Mouse (Mus musculus) intestine, embryonic 14.5 days (tissue): ENCODE data around the gene Mesd. TPM values are rescaled to one million over a fixed set of nuclear protein-coding genes. Genes with fewer than 3 reads are reported as not detected.

ENCODE experiments used
- ATAC-seq: fragments of 200-750 bp; cut with Nextera tagmentation; replicated peaks from 2 replicates; pipeline ENCODE4 v1.8.0; 2017; ENCODE audit warnings: low read depth, moderate number of reproducible peaks, moderate TSS enrichment, moderate library complexity; ENCODE audit not compliant: low FRiP score, low TSS enrichment
- DNase-seq: peaks from one replicate; pipeline ENCODE4 v3.0.0-alpha.2; 2018; ENCODE audit warnings: low spot score
- H3K27ac ChIP-seq: fragments of 300-500 bp; sonication (generic); 2 replicates; pipeline ENCODE4 v1.5.1; 2014; ENCODE audit warnings: low read depth, mild to moderate bottlenecking, control low read depth
- H3K27me3 ChIP-seq: fragments of 300-500 bp; sonication (generic); replicated peaks from 2 replicates; pipeline ENCODE4 v1.6.1; 2014; ENCODE audit warnings: low read length, control low read depth; ENCODE audit not compliant: control insufficient read depth, insufficient read depth
- H3K36me3 ChIP-seq: fragments of 300-500 bp; sonication (generic); 2 replicates; pipeline ENCODE4 v1.6.1; 2014; ENCODE audit warnings: low read length, control low read depth; ENCODE audit not compliant: control insufficient read depth, insufficient read depth
- H3K4me1 ChIP-seq: fragments of 300-500 bp; sonication (generic); replicated peaks from 2 replicates; pipeline ENCODE4 v1.6.1; 2014; ENCODE audit warnings: low read length, control low read depth, mixed read lengths; ENCODE audit not compliant: control insufficient read depth, insufficient read depth
- H3K4me2 ChIP-seq: fragments of 300-500 bp; sonication (generic); 2 replicates; pipeline ENCODE4 v1.6.1; 2014; ENCODE audit warnings: low read length
- H3K4me3 ChIP-seq: fragments of 300-500 bp; sonication (generic); 2 replicates; pipeline ENCODE4 v1.5.1; 2014; ENCODE audit warnings: low read depth, low read length, control low read depth, mixed read lengths
- H3K9ac ChIP-seq: fragments of 300-500 bp; sonication (generic); 2 replicates; pipeline ENCODE4 v1.6.1; 2014; ENCODE audit warnings: mild to moderate bottlenecking, low read length
- H3K9me3 ChIP-seq: fragments of 300-500 bp; sonication (generic); 2 replicates; pipeline ENCODE4 v1.6.1; 2016; ENCODE audit warnings: low read length, control low read depth; ENCODE audit not compliant: control insufficient read depth
- WGBS: fragments of 180-500 bp; shearing (Covaris S2); extraction: QIAGEN DNeasy Blood & Tissue Kit; methylation state at CpG from one replicate; pipeline ENCODE4 v1.1.7; 2014; 5-methylcytosine and 5-hydroxymethylcytosine counted together
- polyA plus RNA-seq: library from polyadenylated mRNA; unstranded; fragments of >200 nt; fragmentation: Nextera tagmentation; extraction: Ambion mirVana; gene quantifications from 2 replicates; pipeline ENCODE4 v1.2.1, GENCODE M21; 2014

Gene Mesd
- polyA plus RNA-seq, 1 experiment from 2014 or later, result 84.5 TPM

DNA sequence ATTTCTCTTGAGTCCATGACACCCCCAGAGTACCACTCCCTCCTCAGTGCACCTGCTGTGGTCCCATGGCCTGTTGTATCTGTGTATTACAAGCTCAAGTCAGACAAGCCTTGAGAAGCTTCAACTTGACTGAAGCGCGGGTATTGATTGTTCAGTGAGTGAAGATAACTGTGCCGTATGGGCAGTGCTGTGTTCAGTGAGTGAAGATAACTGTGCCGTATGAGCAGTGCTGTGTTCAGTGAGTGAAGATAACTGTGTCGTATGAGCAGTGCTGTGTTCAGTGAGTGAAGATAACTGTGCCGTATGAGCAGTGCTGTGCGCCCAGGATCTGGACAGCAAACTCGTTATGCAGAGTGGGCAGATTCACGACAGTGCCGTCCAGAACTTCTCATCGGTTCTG, 14.0 kb downstream of the Mesd start:
- no peak for DNase-seq
- H3K27me3 ChIP-seq, result no peaks in the 10 kb centered on the region
- no peak overlapping the region for H3K4me3 ChIP-seq
- WGBS, result 91% methylated on average over 11 of the region's 11 CpGs
- peaks cover 64% of the 10 kb centered on the region for H3K36me3 ChIP-seq
- H3K4me1 ChIP-seq, result peaks cover 13% of the 10 kb centered on the region
- no peak overlapping the region for H3K4me2 ChIP-seq
- no peaks in the 10 kb centered on the region for H3K9me3 ChIP-seq
- ATAC-seq, result no peak
- H3K27ac ChIP-seq, result no peak overlapping the region
- H3K9ac ChIP-seq, result no peak overlapping the region

- DNase-seq (no peak), ATAC-seq (no peak)
- H3K27ac ChIP-seq, result no peak overlapping the region
- no peak overlapping the region for H3K9ac ChIP-seq
- peaks cover 60% of the 10 kb centered on the region for H3K36me3 ChIP-seq
- no peaks in the 10 kb centered on the region for H3K4me1 ChIP-seq
- H3K27me3 ChIP-seq, result no peaks in the 10 kb centered on the region
- WGBS, result 80% methylated on average over 3 of the region's 3 CpGs
- no peak overlapping the region for H3K4me3 ChIP-seq
- H3K9me3 ChIP-seq, result no peaks in the 10 kb centered on the region
- no peak overlapping the region for H3K4me2 ChIP-seq
Observed at GRCm38 (mm10) chr7:83900519-83900918, 16.3 kb downstream of the Mesd start.

- DNase-seq, result no peak
- no peaks in the 10 kb centered on the region for H3K27me3 ChIP-seq
- ATAC-seq, result no peak
- H3K4me3 ChIP-seq, result no peak overlapping the region
- H3K9me3 ChIP-seq, result peaks cover 6% of the 10 kb centered on the region; the same call in 1 of the 2 replicates
- H3K36me3 ChIP-seq, result peaks cover 51% of the 10 kb centered on the region
- 79% methylated on average over 4 of the region's 4 CpGs for WGBS
- H3K9ac ChIP-seq, result no peak overlapping the region
- no peak overlapping the region for H3K4me2 ChIP-seq
- no peak overlapping the region for H3K27ac ChIP-seq
- no peaks in the 10 kb centered on the region for H3K4me1 ChIP-seq
Observed at GRCm38 (mm10) chr7:83901425-83901824, 17.2 kb downstream of the Mesd start.

DNA sequence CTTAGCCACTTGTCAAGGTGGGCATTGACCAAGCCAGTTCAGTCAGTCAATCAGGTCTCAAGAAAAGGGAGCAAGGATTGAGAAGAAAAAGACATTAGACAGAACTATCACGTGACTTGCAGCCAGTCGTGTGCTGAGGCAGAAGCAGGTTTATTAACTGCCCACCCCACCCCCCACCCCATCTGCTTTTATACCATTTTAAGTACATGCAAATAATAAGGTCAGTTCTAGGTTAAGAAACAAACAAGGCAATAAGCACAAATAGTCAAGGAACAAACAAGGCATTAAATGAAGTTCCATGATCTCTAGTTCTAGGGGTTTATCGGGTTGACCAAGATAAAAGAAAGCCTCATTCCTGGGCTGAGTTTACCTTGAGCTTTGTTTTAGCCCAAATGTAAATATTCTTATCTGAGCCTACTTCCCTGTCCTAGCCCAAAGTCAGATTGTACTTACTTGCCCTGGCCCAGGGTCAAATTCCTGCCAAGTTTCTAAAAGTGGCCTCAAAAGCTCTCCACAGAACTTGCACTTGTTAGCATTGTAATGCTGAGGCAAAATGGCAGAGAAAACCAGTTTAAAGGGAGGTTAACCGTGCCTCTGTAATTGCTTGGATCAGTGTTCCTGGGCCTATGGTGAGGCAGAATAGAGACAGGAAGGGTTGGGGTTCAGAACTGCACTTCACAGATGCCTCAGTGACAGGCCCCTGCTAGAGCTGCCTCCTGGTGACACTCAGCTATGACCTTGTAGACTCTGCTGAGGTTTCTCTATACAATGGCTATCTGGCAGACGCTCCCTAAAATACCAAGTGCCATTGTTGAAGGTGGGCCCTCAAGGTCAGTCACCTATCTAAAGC, 18.3 kb downstream of the Mesd start:
- ATAC-seq (no peak), DNase-seq (no peak)
- Histone ChIP-seq H3K4me3 (no peak overlapping the region), H3K27ac (no peak overlapping the region), H3K9me3 (peaks cover 6% of the 10 kb centered on the region; the same call in 1 of the 2 replicates), H3K4me1 (no peaks in the 10 kb centered on the region), H3K4me2 (no peak overlapping the region), H3K9ac (no peak overlapping the region), H3K27me3 (no peaks in the 10 kb centered on the region), H3K36me3 (peaks cover 43% of the 10 kb centered on the region)
- WGBS, result 53% methylated on average over 5 of the region's 5 CpGs

DNA sequence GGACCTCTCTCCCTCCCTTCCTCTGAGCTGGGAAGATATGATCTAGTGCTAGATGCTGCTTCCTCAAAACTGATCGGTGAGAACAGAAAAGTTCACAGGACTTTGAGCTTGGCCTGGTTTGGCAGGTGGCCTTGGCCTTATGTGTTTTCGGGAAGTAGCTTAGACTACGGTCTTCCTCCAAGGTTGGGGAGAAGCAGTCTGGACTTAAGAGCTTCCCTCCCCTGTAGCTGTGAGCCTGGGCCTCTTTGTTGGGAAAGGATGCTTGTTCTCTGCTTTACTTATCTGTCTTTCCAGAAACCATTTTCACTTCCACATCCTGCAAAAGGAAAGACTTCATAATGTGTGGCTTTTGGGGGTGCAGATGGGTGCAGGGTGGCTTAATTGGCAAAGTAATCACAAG, 20.6 kb downstream of the Mesd start:
- Histone ChIP-seq H3K27ac (no peak overlapping the region), H3K9me3 (peaks cover 6% of the 10 kb centered on the region; the same call in 1 of the 2 replicates), H3K9ac (no peak overlapping the region), H3K4me3 (no peak overlapping the region), H3K4me1 (no peaks in the 10 kb centered on the region), H3K4me2 (no peak overlapping the region), H3K27me3 (no peaks in the 10 kb centered on the region), H3K36me3 (peaks cover 20% of the 10 kb centered on the region)
- ATAC-seq (no peak), DNase-seq (no peak)
- WGBS, result 94% methylated on average over 3 of the region's 3 CpGs

DNA sequence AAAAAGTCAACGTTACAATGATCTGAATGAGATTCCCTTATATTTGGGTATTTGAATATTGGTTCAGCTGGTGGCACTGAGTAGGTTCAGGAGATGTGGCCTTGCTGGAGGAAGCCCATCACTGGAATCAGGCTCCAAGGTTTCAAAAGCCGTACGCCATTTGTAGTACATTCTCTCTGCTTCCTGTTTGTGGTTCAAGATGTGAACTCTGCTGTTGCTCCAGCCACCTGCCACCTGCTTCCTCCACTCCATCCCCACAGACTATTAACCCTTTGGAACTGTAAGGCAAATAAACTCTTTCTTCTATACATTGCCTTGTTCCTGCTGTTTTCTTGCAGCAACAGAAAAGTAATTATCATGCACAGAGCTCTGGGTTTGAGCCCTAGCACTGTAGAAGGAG, 27.6 kb downstream of the Mesd start:
- H3K9ac ChIP-seq, result no peak overlapping the region
- no peak overlapping the region for H3K4me2 ChIP-seq
- WGBS, result 77% methylated on average over 3 of the region's 3 CpGs
- H3K4me1 ChIP-seq, result no peaks in the 10 kb centered on the region
- ATAC-seq (no peak), DNase-seq (no peak)
- H3K9me3 ChIP-seq, result no peaks in the 10 kb centered on the region
- H3K27ac ChIP-seq, result no peak overlapping the region
- no peaks in the 10 kb centered on the region for H3K27me3 ChIP-seq
- no peaks in the 10 kb centered on the region for H3K36me3 ChIP-seq
- no peak overlapping the region for H3K4me3 ChIP-seq

DNA sequence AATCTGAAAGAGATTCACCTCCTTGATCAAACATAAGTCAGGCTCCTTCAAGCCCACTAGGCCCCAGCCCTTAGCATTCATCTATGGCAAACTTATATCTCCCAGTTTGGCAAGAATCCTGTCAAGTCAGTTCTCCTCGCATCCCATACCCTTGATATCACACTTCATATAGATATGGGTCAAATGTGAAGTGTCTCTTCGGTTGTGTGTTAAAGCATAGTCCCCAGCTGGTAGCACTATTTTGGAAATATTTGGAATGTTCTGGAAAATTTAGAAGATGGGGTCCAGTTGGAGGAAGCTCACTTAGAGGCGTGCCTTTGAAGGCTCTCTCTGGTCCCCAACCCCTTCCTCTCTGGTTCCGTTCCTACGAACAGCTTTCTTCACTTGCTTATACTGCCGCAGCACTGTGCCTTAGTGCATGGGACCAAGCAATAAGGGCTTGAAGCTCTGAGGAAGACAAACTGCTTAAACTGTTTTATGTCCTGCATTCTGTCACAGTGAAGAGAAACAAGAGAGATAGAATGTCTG, 29.2 kb downstream of the Mesd start:
- Histone ChIP-seq H3K4me2 (no peak overlapping the region), H3K27ac (no peak overlapping the region), H3K9ac (no peak overlapping the region), H3K4me3 (no peak overlapping the region), H3K9me3 (no peaks in the 10 kb centered on the region), H3K27me3 (no peaks in the 10 kb centered on the region), H3K4me1 (no peaks in the 10 kb centered on the region), H3K36me3 (no peaks in the 10 kb centered on the region)
- no peak for ATAC-seq
- WGBS, result 87% methylated on average over 6 of the region's 6 CpGs
- DNase-seq, result no peak

DNA sequence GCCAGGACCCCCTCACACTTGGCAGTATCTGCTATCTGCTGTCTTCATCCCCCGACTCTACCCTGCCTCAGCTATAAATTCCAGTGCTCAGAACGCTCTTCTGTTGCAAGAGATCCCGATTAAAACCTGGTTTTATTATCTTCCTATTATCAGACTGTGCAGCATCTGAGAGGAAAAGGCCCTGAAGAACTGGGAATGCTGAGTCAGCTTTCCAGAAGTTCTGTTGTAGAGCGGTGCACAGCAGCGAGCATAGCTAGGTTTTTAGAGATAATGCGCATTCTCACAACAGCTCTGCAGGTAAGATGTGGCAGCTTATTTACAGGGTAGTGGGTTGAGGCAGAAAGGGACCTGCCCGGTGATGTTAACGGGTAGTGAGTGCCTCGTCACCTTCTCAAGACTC, 29.7 kb downstream of the Mesd start:
- H3K9ac ChIP-seq, result no peak overlapping the region
- WGBS, result 71% methylated on average over 9 of the region's 9 CpGs

GRCm38 (mm10) chr7:83914566-83914965, 30.3 kb downstream of the Mesd start:
- Histone ChIP-seq H3K9me3 (no peaks in the 10 kb centered on the region), H3K4me1 (no peaks in the 10 kb centered on the region), H3K4me3 (no peak overlapping the region), H3K4me2 (no peak overlapping the region), H3K27ac (no peak overlapping the region), H3K36me3 (no peaks in the 10 kb centered on the region), H3K9ac (no peak overlapping the region), H3K27me3 (no peaks in the 10 kb centered on the region)
- no peak for ATAC-seq
- peak; percentile 94 for DNase-seq
- 1% methylated on average over 3 of the region's 3 CpGs for WGBS

More for the DNA sequence above, 29.7 kb downstream of the Mesd start:
- DNase-seq (no peak), ATAC-seq (no peak)
- Histone ChIP-seq H3K36me3 (no peaks in the 10 kb centered on the region), H3K4me1 (no peaks in the 10 kb centered on the region), H3K4me3 (no peak overlapping the region), H3K9me3 (no peaks in the 10 kb centered on the region), H3K27me3 (no peaks in the 10 kb centered on the region), H3K27ac (no peak overlapping the region), H3K4me2 (no peak overlapping the region)
